11 mouse cellular contexts compared by ENCODE assay signal in genomic region chr12:85201830-85202147, GRCm38 (mm10). TPM values are rescaled to one million over a fixed set of nuclear protein-coding genes. Genes with fewer than 3 reads are reported as not detected.
A peak's percentile ranks its signal among the peaks of the same experiment; 100 is the strongest.
DNase-seq lines count a peak whose midpoint lies in the region; ATAC-seq and TF ChIP-seq lines count a peak whose summit lies in the region.
"Had no signal": no experiment of that assay in that cellular context is flagged by ENCODE, and none has a peak within 500 bp of the region (broad histone marks: within the 10 kb centered on the region; RNA-seq: fewer than 3 reads in every experiment).

No protein-coding gene starts in this region.

- in situ Hi-C loops in Patski (cut with MboI; ENCODE audit: low pct_unique_long_range_greater_than_20kb) = no loop called here

- no peaks in the 10 kb centered on the region for H3K27me3 ChIP-seq in kidney, embryonic 14.5 days (ENCODE audit: control insufficient read depth, insufficient read depth, low read length)
- no peaks in the 10 kb centered on the region for H3K27me3 ChIP-seq in Patski
- no peaks in the 10 kb centered on the region for H3K27me3 ChIP-seq in forebrain, embryonic 15.5 days
- no peaks in the 10 kb centered on the region for H3K27me3 ChIP-seq in midbrain, embryonic 11.5 days (ENCODE audit: control insufficient read depth, insufficient read depth, low read length)
- H3K27me3 ChIP-seq: hindbrain, embryonic 15.5 days had no signal

- no peak for TF ChIP-seq CTCF in Patski (IDR thresholded peaks at IDR 0.05)

- no peak for ATAC-seq in kidney, embryonic 14.5 days (ENCODE audit: low FRiP score, low TSS enrichment)
- peak; percentile 51 for ATAC-seq in Patski
- no peak for ATAC-seq in forebrain, embryonic 15.5 days (replicated peaks)
- ATAC-seq in midbrain, embryonic 11.5 days (ENCODE audit: low FRiP score) = no peak
- ATAC-seq in erythroid progenitor cell, adult 5-6 weeks (replicated peaks; ENCODE audit: low FRiP score, poor library complexity, severe bottlenecking) = no peak

- DNase-seq in kidney, adult 11 months = no peak
- DNase-seq in Patski (ENCODE audit: low read depth, low spot score) = no peak
- DNase-seq in midbrain, embryonic 11.5 days (ENCODE audit: low spot score, missing footprints) = peak; percentile 86
- no peak for DNase-seq in adrenal gland, adult 8-10 months
- DNase-seq in heart, adult 8-10 months (ENCODE audit: low spot score) = no peak
- DNase-seq: thymus, postnatal 25 days had no signal

- peaks cover 23% of the 10 kb centered on the region for H3K4me1 ChIP-seq in kidney, embryonic 14.5 days (ENCODE audit: control insufficient read depth, insufficient read depth, low read length)
- peaks cover 14% of the 10 kb centered on the region for H3K4me1 ChIP-seq in forebrain, embryonic 15.5 days
- peaks cover 8% of the 10 kb centered on the region for H3K4me1 ChIP-seq in midbrain, embryonic 11.5 days (ENCODE audit: control insufficient read depth, insufficient read depth, low read length)

- H3K4me3 ChIP-seq in kidney, embryonic 14.5 days (ENCODE audit: low read length) = no peak overlapping the region
- H3K4me3 ChIP-seq in forebrain, embryonic 15.5 days = no peak overlapping the region
- no peak overlapping the region for H3K4me3 ChIP-seq in midbrain, embryonic 11.5 days (ENCODE audit: low read depth, low read length)
- H3K4me3 ChIP-seq: hindbrain, embryonic 15.5 days had no signal

- POLR2A ChIA-PET in Patski (lab: Charles Lee) = interaction anchor here (1.8 kb wide), 1 partner anchor 18 kb away, joined by 6 read pairs; the partner anchor contains the start of gene Eif2b2

- WGBS in kidney, embryonic 14.5 days = 63% methylated on average over 2 of the region's 2 CpGs
- 70% methylated on average over 2 of the region's 2 CpGs for WGBS in forebrain, embryonic 15.5 days
- WGBS in midbrain, embryonic 11.5 days = 77% methylated on average over 2 of the region's 2 CpGs

- CTCF ChIA-PET in Patski (lab: Charles Lee) = interaction anchor here (0.6 to 0.9 kb wide), 2 partner anchors 13 to 32 kb away, joined by 3 to 4 read pairs; no protein-coding TSS in a partner anchor

- no peaks in the 10 kb centered on the region for H3K9me3 ChIP-seq in kidney, embryonic 14.5 days (ENCODE audit: control insufficient read depth, low read length)
- no peaks in the 10 kb centered on the region for H3K9me3 ChIP-seq in forebrain, embryonic 15.5 days
- no peaks in the 10 kb centered on the region for H3K9me3 ChIP-seq in midbrain, embryonic 11.5 days (ENCODE audit: control insufficient read depth, low read length)
- H3K9me3 ChIP-seq: hindbrain, embryonic 15.5 days had no signal

- H3K27ac ChIP-seq in kidney, embryonic 14.5 days (ENCODE audit: low read depth, low read length) = peak overlapping the region; percentile 76; the same call in 1 of the 2 replicates
- H3K27ac ChIP-seq in forebrain, embryonic 15.5 days (replicated peaks) = 0 out of 2 replicates have a peak overlapping the region, but pooled peaks have one; percentile 32
- no peak overlapping the region for H3K27ac ChIP-seq in midbrain, embryonic 11.5 days (ENCODE audit: low read depth, low read length)

- 0 out of 2 replicates have a peak overlapping the region, but pooled peaks have one; percentile 18 for H3K9ac ChIP-seq in kidney, embryonic 14.5 days (ENCODE audit: low read depth, low read length)
- H3K9ac ChIP-seq in forebrain, embryonic 15.5 days (replicated peaks) = no peak overlapping the region
- no peak overlapping the region for H3K9ac ChIP-seq in midbrain, embryonic 11.5 days (ENCODE audit: low read length)
- H3K9ac ChIP-seq: hindbrain, embryonic 15.5 days had no signal

- H3K4me2 ChIP-seq in kidney, embryonic 14.5 days (replicated peaks; ENCODE audit: low read depth, low read length) = no peak overlapping the region
- no peak overlapping the region for H3K4me2 ChIP-seq in forebrain, embryonic 15.5 days (replicated peaks)
- H3K4me2 ChIP-seq in midbrain, embryonic 11.5 days = no peak overlapping the region

- no peaks in the 10 kb centered on the region for H3K36me3 ChIP-seq in kidney, embryonic 14.5 days (ENCODE audit: control insufficient read depth, insufficient read depth, low read length)
- H3K36me3 ChIP-seq in forebrain, embryonic 15.5 days = no peaks in the 10 kb centered on the region
- H3K36me3 ChIP-seq in midbrain, embryonic 11.5 days (ENCODE audit: control insufficient read depth, insufficient read depth, low read length) = no peaks in the 10 kb centered on the region
- H3K36me3 ChIP-seq: hindbrain, embryonic 15.5 days had no signal

RNA-seq across cellular contexts. Expression of gene Eif2b2, which starts 17.5 kb away (rescaled TPM):
- 95.7 and 105 TPM in 2 replicates for polyA plus RNA-seq in kidney, embryonic 14.5 days (2014; fragmentation: Nextera tagmentation; extraction: Ambion mirVana)
- 68.8 TPM for polyA plus RNA-seq in Patski (2021)
- polyA plus RNA-seq in forebrain, embryonic 15.5 days (2015; fragmentation: Nextera tagmentation; extraction: Ambion mirVana) = 81.9 and 84.3 TPM in 2 replicates
- polyA plus RNA-seq in midbrain, embryonic 11.5 days (2014; fragmentation: Nextera tagmentation; extraction: Ambion mirVana) = 91.5 and 93.6 TPM in 2 replicates
- total RNA-seq in adrenal gland, adult 8-10 months (2022) = 100 to 1,000 TPM in 3 of 4 experiments, 10 to 100 TPM in 1; 91.5 to 111 (median 106) TPM
- 10.9 and 12.3 TPM in 2 replicates for total RNA-seq in erythroid progenitor cell, adult 5-6 weeks (2015; ENCODE audit: low replicate concordance)
- 30.0 and 48.4 TPM in 2 replicates for total RNA-seq in erythroid progenitor cell, adult 5-6 weeks (2017; ENCODE audit: low replicate concordance)
- 10 to 100 TPM; 39.5 to 50.6 (median 45.2) TPM for total RNA-seq in heart, adult 8-10 months (2022)

RNA-seq across cellular contexts. Expression of gene Pgf, which starts 24.2 kb away (rescaled TPM):
- polyA plus RNA-seq in kidney, embryonic 14.5 days (2014; fragmentation: Nextera tagmentation; extraction: Ambion mirVana) = 16.3 and 21.9 TPM in 2 replicates
- 0.41 TPM for polyA plus RNA-seq in Patski (2021)
- polyA plus RNA-seq in forebrain, embryonic 15.5 days (2015; fragmentation: Nextera tagmentation; extraction: Ambion mirVana) = 6.2 and 6.3 TPM in 2 replicates
- 2.5 and 2.9 TPM in 2 replicates for polyA plus RNA-seq in midbrain, embryonic 11.5 days (2014; fragmentation: Nextera tagmentation; extraction: Ambion mirVana)
- total RNA-seq in adrenal gland, adult 8-10 months (2022) = 1 to 10 TPM; 2.4 to 5.9 (median 4.5) TPM
- not detected in 2 replicates for total RNA-seq in erythroid progenitor cell, adult 5-6 weeks (2015; ENCODE audit: low replicate concordance)
- total RNA-seq in erythroid progenitor cell, adult 5-6 weeks (2017; ENCODE audit: low replicate concordance) = 0.39 TPM in 1 of 2 replicates, not detected in the other
- total RNA-seq in heart, adult 8-10 months (2022) = 1 to 10 TPM; 3.7 to 5.1 (median 4.1) TPM
- total RNA-seq: granulocyte monocyte progenitor cell, adult 5-6 weeks had no signal

RNA-seq across cellular contexts. Expression of gene Rps6kl1, which starts 50.7 kb away (rescaled TPM):
- 0.61 and 1.0 TPM in 2 replicates for polyA plus RNA-seq in kidney, embryonic 14.5 days (2014; fragmentation: Nextera tagmentation; extraction: Ambion mirVana)
- 0.60 TPM for polyA plus RNA-seq in Patski (2021)
- 19.8 and 22.2 TPM in 2 replicates for polyA plus RNA-seq in forebrain, embryonic 15.5 days (2015; fragmentation: Nextera tagmentation; extraction: Ambion mirVana)
- polyA plus RNA-seq in midbrain, embryonic 11.5 days (2014; fragmentation: Nextera tagmentation; extraction: Ambion mirVana) = 1.9 and 2.1 TPM in 2 replicates
- total RNA-seq in adrenal gland, adult 8-10 months (2022) = 1 to 10 TPM; 1.0 to 2.3 (median 1.8) TPM
- total RNA-seq in erythroid progenitor cell, adult 5-6 weeks (2015; ENCODE audit: low replicate concordance) = not detected in 2 replicates
- not detected in 2 replicates for total RNA-seq in erythroid progenitor cell, adult 5-6 weeks (2017; ENCODE audit: low replicate concordance)
- 1 to 10 TPM; 1.7 to 3.5 (median 2.8) TPM for total RNA-seq in heart, adult 8-10 months (2022)
- total RNA-seq: granulocyte monocyte progenitor cell, adult 5-6 weeks had no signal
